Mouse (Mus musculus): ENCODE measurements at regions not wholly inside any gene's neighbourhood (a gene's known extent, or its start where the extent isn't known, plus 50 kb on each side); places are given as distances from the start of the nearest gene placed in this dataset.

DNA sequence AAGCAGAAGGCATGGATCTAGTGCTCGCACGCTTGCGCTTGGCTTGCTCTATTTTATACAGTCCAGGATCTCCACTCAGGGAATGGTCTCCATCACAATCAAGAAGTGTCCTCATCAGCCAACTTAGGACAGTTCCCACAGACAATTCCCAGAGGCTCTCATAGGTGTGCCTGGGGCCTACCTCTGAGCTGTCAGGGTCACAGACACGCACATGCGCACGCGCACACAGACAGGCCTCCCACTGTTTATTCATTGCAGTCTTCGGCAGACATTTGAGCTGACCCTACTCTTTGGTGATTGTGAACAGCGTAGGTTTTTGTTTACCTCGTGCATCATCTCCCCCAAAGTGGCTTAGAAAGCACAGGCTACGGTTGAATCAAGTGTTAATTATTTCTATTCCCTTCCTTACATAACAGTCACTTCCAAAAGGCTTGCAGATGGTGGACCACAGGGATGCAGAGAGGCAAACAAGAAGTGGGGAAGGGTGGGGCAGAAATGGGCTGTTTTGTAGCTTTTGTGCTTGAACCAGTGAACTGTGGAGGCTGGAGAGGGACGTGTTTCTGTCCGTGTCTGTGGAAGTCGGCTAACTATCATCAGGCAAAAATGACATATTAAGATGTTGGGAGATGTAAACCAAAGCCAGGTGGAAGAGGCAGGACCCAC lies 53.5 kb upstream of the Smg1 start:
- Histone ChIP-seq H3K4me1 (replicated peaks) (peaks cover 8% of the 10 kb centered on the region), H3K9me3 (no peaks in the 10 kb centered on the region), H3K4me2 (peak overlapping the region; percentile 41), H3K27ac (replicated peaks) (no peak overlapping the region), H3K9ac (no peak overlapping the region), H3K27me3 (no peaks in the 10 kb centered on the region; the same call in 1 of the 2 replicates), H3K4me3 (0 out of 2 replicates have a peak overlapping the region, but pooled peaks have one; percentile 13), H3K36me3 (no peaks in the 10 kb centered on the region)
- ATAC-seq (ENCODE audit: low FRiP score, low read depth): no peak
- WGBS: 51% methylated on average over 14 of the region's 14 CpGs

DNA sequence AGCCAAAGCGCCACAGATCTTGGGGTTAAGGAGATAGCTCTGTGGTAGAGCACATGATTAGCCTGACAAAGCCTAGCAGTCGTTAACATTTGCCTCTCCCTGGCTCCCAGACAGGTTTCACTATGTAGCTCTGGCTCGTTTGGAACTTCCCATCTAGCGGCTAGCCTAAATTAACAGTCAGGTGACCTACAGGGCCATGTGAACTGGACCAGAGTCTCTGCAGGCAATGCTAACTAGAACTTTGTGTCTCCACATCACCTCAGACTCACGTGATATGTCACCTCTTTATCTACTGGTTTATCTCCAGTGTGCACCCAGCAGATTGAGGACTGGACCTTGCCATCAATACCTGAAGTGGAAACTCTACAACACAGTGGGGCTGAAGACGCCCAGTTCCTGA lies 52.4 kb upstream of the Smg1 start:
- Histone ChIP-seq H3K9ac (no peak overlapping the region), H3K27ac (replicated peaks) (no peak overlapping the region), H3K36me3 (no peaks in the 10 kb centered on the region), H3K4me1 (replicated peaks) (peaks cover 8% of the 10 kb centered on the region), H3K4me2 (no peak overlapping the region), H3K9me3 (no peaks in the 10 kb centered on the region), H3K4me3 (no peak overlapping the region), H3K27me3 (no peaks in the 10 kb centered on the region; the same call in 1 of the 2 replicates)
- ATAC-seq (ENCODE audit: low FRiP score, low read depth): no peak
- 79% methylated on average over 6 of the region's 6 CpGs for WGBS

DNA sequence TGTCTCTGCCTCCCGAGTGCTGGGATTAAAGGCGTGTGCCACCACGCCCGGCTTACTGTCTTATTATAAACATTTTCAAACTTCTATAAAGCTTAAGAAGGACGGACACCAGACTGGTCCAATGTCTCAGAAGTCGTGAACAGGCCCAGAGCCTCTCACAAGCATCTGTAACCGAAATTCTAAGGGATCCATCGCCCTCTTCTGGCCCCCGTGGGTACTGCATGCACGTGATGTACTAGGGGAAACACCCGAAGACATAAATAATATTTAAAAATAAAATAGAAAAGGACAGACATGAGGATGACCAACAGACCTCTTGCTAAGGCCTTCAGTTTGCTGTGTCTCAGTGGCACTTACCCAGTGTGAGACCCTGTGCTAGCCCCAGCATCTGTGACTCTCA lies 51.8 kb upstream of the Smg1 start:
- H3K9ac ChIP-seq: no peak overlapping the region
- no peak overlapping the region for H3K4me3 ChIP-seq
- H3K9me3 ChIP-seq: no peaks in the 10 kb centered on the region
- no peak for ATAC-seq (ENCODE audit: low FRiP score, low read depth)
- no peaks in the 10 kb centered on the region; the same call in 1 of the 2 replicates for H3K27me3 ChIP-seq
- H3K27ac ChIP-seq (replicated peaks): no peak overlapping the region
- WGBS: 81% methylated on average over 11 of the region's 11 CpGs
- no peaks in the 10 kb centered on the region for H3K36me3 ChIP-seq
- no peak overlapping the region for H3K4me2 ChIP-seq
- peaks cover 8% of the 10 kb centered on the region for H3K4me1 ChIP-seq (replicated peaks)

DNA sequence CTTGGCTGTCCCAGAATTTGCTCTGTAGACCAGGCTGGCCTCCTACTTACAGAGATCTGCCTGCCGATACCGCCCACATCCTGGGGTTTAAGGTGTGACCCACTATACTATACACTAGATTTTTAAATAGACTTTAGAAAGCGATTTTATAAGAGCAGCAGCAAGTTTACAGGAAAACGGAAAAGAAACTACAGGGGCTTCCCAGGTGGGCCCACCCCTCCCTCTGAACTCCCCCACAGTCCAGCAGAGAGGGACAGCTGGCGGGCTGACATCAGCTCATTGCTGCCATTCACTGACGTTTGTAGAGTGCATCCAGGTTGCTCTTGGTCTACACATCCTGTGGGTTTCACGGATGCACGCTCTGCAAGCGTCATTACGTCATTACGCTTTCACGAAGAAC lies 51.2 kb upstream of the Smg1 start:
- no peaks in the 10 kb centered on the region for H3K36me3 ChIP-seq
- WGBS: 92% methylated on average over 12 of the region's 12 CpGs

More for the DNA sequence above, 51.2 kb upstream of the Smg1 start:
- H3K4me1 ChIP-seq (replicated peaks): peaks cover 8% of the 10 kb centered on the region
- H3K27me3 ChIP-seq: no peaks in the 10 kb centered on the region; the same call in 1 of the 2 replicates
- no peak overlapping the region for H3K4me2 ChIP-seq
- ATAC-seq (ENCODE audit: low FRiP score, low read depth): no peak
- H3K27ac ChIP-seq (replicated peaks): no peak overlapping the region
- H3K9ac ChIP-seq: no peak overlapping the region
- H3K9me3 ChIP-seq: no peaks in the 10 kb centered on the region
- no peak overlapping the region for H3K4me3 ChIP-seq

Data from hindbrain, embryonic 15.5 days (tissue).